In genomic region chr5:24841662-24842273, GRCm38 (mm10) we compare ENCODE assay signal across 7 mouse cellular contexts. TPM values are rescaled to one million over a fixed set of nuclear protein-coding genes. Genes with fewer than 3 reads are reported as not detected.
DNase-seq lines count a peak whose midpoint lies in the region; ATAC-seq and TF ChIP-seq lines count a peak whose summit lies in the region.

No protein-coding gene starts in this region.

- intact Hi-C loops in left cerebral cortex, postnatal 36 days (cut with DNase I) = loop anchor here (1.0 to 5.0 kb wide), 3 partner anchors 59 to 146 kb away; no protein-coding TSS in a partner anchor

- peak overlapping the region; percentile 85 for H3K4me3 ChIP-seq in bone marrow, adult 2 months (replicated peaks; ENCODE audit: control insufficient read depth, low read depth, low read length)
- H3K4me3 ChIP-seq in forebrain, embryonic 11.5 days (ENCODE audit: low read depth, low read length) = peak overlapping the region; percentile 96
- peak overlapping the region; percentile 97 for H3K4me3 ChIP-seq in hindbrain, embryonic 16.5 days (ENCODE audit: low read length)
- peak overlapping the region; percentile 98 for H3K4me3 ChIP-seq in lung, embryonic 15.5 days
- peak overlapping the region; percentile 99 for H3K4me3 ChIP-seq in small intestine, adult 2 months (ENCODE audit: low read depth, low read length)

- TF ChIP-seq POLR2A in bone marrow, adult 2 months (IDR thresholded peaks at IDR 0.05; ENCODE audit: borderline replicate concordance, control insufficient read depth, low read depth, low read length) = no peak
- TF ChIP-seq POLR2A in small intestine, adult 2 months (IDR thresholded peaks at IDR 0.05; ENCODE audit: low read depth, low read length) = no peak; the same call in 1 of the 2 replicates

- no peaks in the 10 kb centered on the region for H3K27me3 ChIP-seq in forebrain, embryonic 11.5 days (ENCODE audit: control insufficient read depth, insufficient read depth, low read length)
- H3K27me3 ChIP-seq in hindbrain, embryonic 16.5 days (replicated peaks; ENCODE audit: control insufficient read depth, insufficient read depth, low read length) = no peaks in the 10 kb centered on the region
- H3K27me3 ChIP-seq in lung, embryonic 15.5 days = no peaks in the 10 kb centered on the region
- H3K27me3 ChIP-seq in small intestine, adult 2 months (ENCODE audit: control insufficient read depth, insufficient read depth, low read length) = no peaks in the 10 kb centered on the region

- DNase-seq in left cerebral cortex, adult 18-20 months (ENCODE audit: low spot score in 2 of 2) = peak; percentile 43 to 63
- DNase-seq in left cerebral cortex, postnatal 36 days (ENCODE audit: low spot score in 2 of 2) = no peak
- DNase-seq in forebrain, embryonic 11.5 days (ENCODE audit: low spot score) = peak; percentile 82

- peak; percentile 10 for ATAC-seq in forebrain, embryonic 11.5 days (replicated peaks; ENCODE audit: low FRiP score)
- ATAC-seq in hindbrain, embryonic 16.5 days = no peak
- peak; percentile 5; the same call in 1 of the 2 replicates for ATAC-seq in lung, embryonic 15.5 days (ENCODE audit: borderline replicate concordance, extremely low read depth, low FRiP score, low TSS enrichment)

- WGBS in bone marrow, adult 2 months = under 1% methylated on average over 50 of the region's 50 CpGs
- WGBS in forebrain, embryonic 11.5 days = under 1% methylated on average over 50 of the region's 50 CpGs
- under 1% methylated on average over 37 of the region's 50 CpGs for WGBS in hindbrain, embryonic 16.5 days
- WGBS in lung, embryonic 15.5 days = under 1% methylated on average over 50 of the region's 50 CpGs
- under 1% methylated on average over 50 of the region's 50 CpGs for WGBS in small intestine, adult 2 months

- H3K4me2 ChIP-seq in forebrain, embryonic 11.5 days (ENCODE audit: low read depth, low read length, severe bottlenecking) = peak overlapping the region; percentile 66
- H3K4me2 ChIP-seq in hindbrain, embryonic 16.5 days (ENCODE audit: low read length) = peak overlapping the region; percentile 94
- H3K4me2 ChIP-seq in lung, embryonic 15.5 days = peak overlapping the region; percentile 91

- H3K9ac ChIP-seq in forebrain, embryonic 11.5 days (ENCODE audit: low read length) = peak overlapping the region; percentile 93
- H3K9ac ChIP-seq in hindbrain, embryonic 16.5 days (ENCODE audit: low read depth, low read length) = peak overlapping the region; percentile 92
- peak overlapping the region; percentile 92 for H3K9ac ChIP-seq in lung, embryonic 15.5 days

- TF ChIP-seq CTCF in bone marrow, adult 2 months (IDR thresholded peaks at IDR 0.05; ENCODE audit: control insufficient read depth, insufficient read depth, low read length) = no peak
- no peak for TF ChIP-seq CTCF in small intestine, adult 2 months (IDR thresholded peaks at IDR 0.05; ENCODE audit: extremely low read depth, insufficient read length, insufficient replicate concordance, low read depth, low read length)

- H3K27ac ChIP-seq in bone marrow, adult 2 months (ENCODE audit: control insufficient read depth, insufficient read depth, low read depth, low read length, poor library complexity) = peak overlapping the region; percentile 100
- peak overlapping the region; percentile 97 for H3K27ac ChIP-seq in forebrain, embryonic 11.5 days (ENCODE audit: low read depth, low read length)
- peak overlapping the region; percentile 97 for H3K27ac ChIP-seq in hindbrain, embryonic 16.5 days (ENCODE audit: low read depth, low read length)
- peak overlapping the region; percentile 100 for H3K27ac ChIP-seq in lung, embryonic 15.5 days
- peak overlapping the region; percentile 99 for H3K27ac ChIP-seq in small intestine, adult 2 months (ENCODE audit: insufficient read depth, low read depth, low read length)

- peaks cover 2% of the 10 kb centered on the region; the same call in 1 of the 2 replicates for H3K4me1 ChIP-seq in bone marrow, adult 2 months (ENCODE audit: control insufficient read depth, insufficient read depth, low read length)
- H3K4me1 ChIP-seq in forebrain, embryonic 11.5 days (replicated peaks; ENCODE audit: control insufficient read depth, insufficient read depth, low read length) = peaks cover 10% of the 10 kb centered on the region
- peaks cover 30% of the 10 kb centered on the region for H3K4me1 ChIP-seq in hindbrain, embryonic 16.5 days (ENCODE audit: control insufficient read depth, insufficient read depth, low read depth, low read length)
- H3K4me1 ChIP-seq in lung, embryonic 15.5 days = peaks cover 20% of the 10 kb centered on the region
- peaks cover 12% of the 10 kb centered on the region for H3K4me1 ChIP-seq in small intestine, adult 2 months (ENCODE audit: control insufficient read depth, insufficient read depth, insufficient read length, low read length)

- H3K9me3 ChIP-seq in forebrain, embryonic 11.5 days (ENCODE audit: control insufficient read depth, low read length) = no peaks in the 10 kb centered on the region
- no peaks in the 10 kb centered on the region for H3K9me3 ChIP-seq in hindbrain, embryonic 16.5 days (ENCODE audit: control insufficient read depth, low read length)
- no peaks in the 10 kb centered on the region for H3K9me3 ChIP-seq in lung, embryonic 15.5 days

- no peaks in the 10 kb centered on the region for H3K36me3 ChIP-seq in forebrain, embryonic 11.5 days (ENCODE audit: control insufficient read depth, insufficient read depth, low read length)
- H3K36me3 ChIP-seq in hindbrain, embryonic 16.5 days (ENCODE audit: control insufficient read depth, insufficient read depth, low read length) = no peaks in the 10 kb centered on the region
- H3K36me3 ChIP-seq in lung, embryonic 15.5 days = no peaks in the 10 kb centered on the region
- H3K36me3 ChIP-seq in small intestine, adult 2 months (ENCODE audit: control insufficient read depth, insufficient read depth, low read length) = no peaks in the 10 kb centered on the region

RNA-seq across cellular contexts. Expression of gene Rheb, which starts 0.7 kb away (rescaled TPM):
- total RNA-seq in left cerebral cortex, adult 18-20 months (2021) = 100 to 1,000 TPM; 130 to 134 TPM
- 100 to 1,000 TPM; 119 to 120 TPM for total RNA-seq in left cerebral cortex, postnatal 36 days (2021)
- 30.4 and 42.3 TPM in 2 replicates for polyA plus RNA-seq in bone marrow, adult 2 months (2011; ENCODE audit: insufficient read depth, insufficient read length, low replicate concordance, missing spikeins)
- 189 and 202 TPM in 2 replicates for polyA plus RNA-seq in forebrain, embryonic 11.5 days (2014; fragmentation: Nextera tagmentation; extraction: Ambion mirVana)
- polyA plus RNA-seq in hindbrain, embryonic 16.5 days (2015; fragmentation: Nextera tagmentation; extraction: Ambion mirVana) = 247 and 275 TPM in 2 replicates
- 201 and 202 TPM in 2 replicates for polyA plus RNA-seq in lung, embryonic 15.5 days (2015; fragmentation: Nextera tagmentation; extraction: Ambion mirVana)
- polyA plus RNA-seq in small intestine, adult 2 months (2012; rRNA removed) = 10.7 and 17.3 TPM in 2 replicates

Comparison
In these comparisons a context has a peak if more than half of its experiments do, and no peak if none do; other contexts are left out.
1. DNase-seq: peak in left cerebral cortex, adult 18-20 months (2 of 2) and forebrain, embryonic 11.5 days (single experiment); none in left cerebral cortex, postnatal 36 days (0 of 2).
2. Peak in every context shown above with its lines, with median percentiles within 50 percentile points of each other: H3K27ac ChIP-seq, H3K4me3 ChIP-seq, H3K4me2 ChIP-seq and H3K9ac ChIP-seq.